9 mouse cellular contexts compared by ENCODE assay signal in the genomic region with DNA sequence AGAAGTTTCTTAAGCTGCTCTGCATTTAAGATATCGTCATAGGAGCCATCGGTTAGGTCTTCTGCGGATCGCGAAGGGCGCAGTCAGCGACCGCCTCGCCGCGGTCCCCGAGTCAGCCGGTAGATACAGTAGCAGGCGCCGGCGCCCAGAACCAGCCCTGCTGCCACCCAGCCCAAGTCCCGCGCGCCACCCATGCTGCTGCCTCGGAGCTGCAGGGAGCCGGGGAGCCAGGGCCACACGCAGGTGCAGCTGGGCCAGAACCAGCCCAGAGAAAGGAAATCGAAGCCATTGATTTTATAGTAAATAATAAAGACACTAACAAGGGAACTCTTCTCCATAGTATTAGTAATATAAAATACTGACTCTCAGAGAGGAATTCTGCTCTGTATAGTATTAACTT. TPM values are rescaled to one million over a fixed set of nuclear protein-coding genes. Genes with fewer than 3 reads are reported as not detected.
DNase-seq lines count a peak whose midpoint lies in the region; ATAC-seq and TF ChIP-seq lines count a peak whose summit lies in the region.
"Had no signal": no experiment of that assay in that cellular context is flagged by ENCODE, and none has a peak within 500 bp of the region (broad histone marks: within the 10 kb centered on the region; RNA-seq: fewer than 3 reads in every experiment).

No protein-coding gene starts in this region.

- H3K27me3 ChIP-seq in ES-Bruce4 (ENCODE audit: control insufficient read depth, insufficient read depth, low read length, poor library complexity, severe bottlenecking), result no peaks in the 10 kb centered on the region

- no peak for TF ChIP-seq POLR2A in ES-Bruce4 (IDR thresholded peaks at IDR 0.05; ENCODE audit: insufficient read depth, low read length)

- DNase-seq in cerebellum, postnatal 14 days, result peak; percentile 19 to 34
- peak; percentile 10 for DNase-seq in lung, postnatal 10 days
- no peak for DNase-seq in lung, postnatal 25 days (ENCODE audit: low spot score)
- DNase-seq in testis, postnatal 14 days (ENCODE audit: low spot score), result peak; percentile 11
- DNase-seq in gastrocnemius, postnatal 10 days, result no peak
- DNase-seq in layer of hippocampus, adult 18-20 months (ENCODE audit: low spot score in 2 of 2), result no peak

- H3K9ac ChIP-seq in ES-Bruce4 (ENCODE audit: low read depth, poor library complexity, severe bottlenecking), result peak overlapping the region; percentile 43; the same call in 1 of the 2 replicates

- no peaks in the 10 kb centered on the region for H3K36me3 ChIP-seq in ES-Bruce4 (ENCODE audit: control insufficient read depth, insufficient read depth, low read length, poor library complexity, severe bottlenecking)

- no peaks in the 10 kb centered on the region for H3K4me1 ChIP-seq in ES-Bruce4 (ENCODE audit: control insufficient read depth, insufficient read depth, low read length)

- H3K9me3 ChIP-seq in ES-Bruce4 (replicated peaks; ENCODE audit: control insufficient read depth, insufficient read depth, low read length, poor library complexity, severe bottlenecking), result no peaks in the 10 kb centered on the region

- ATAC-seq in cerebellum, adult (ENCODE audit: insufficient number of reproducible peaks, low FRiP score, low TSS enrichment), result no peak

- no peak overlapping the region for H3K27ac ChIP-seq in ES-Bruce4 (ENCODE audit: insufficient read depth, low read length)

- TF ChIP-seq EP300 in ES-Bruce4 (IDR thresholded peaks at IDR 0.05; ENCODE audit: insufficient read depth, low read depth, low read length), result no peak

- no peak overlapping the region for H3K4me3 ChIP-seq in ES-Bruce4 (ENCODE audit: low read depth, low read length)

- no peak for TF ChIP-seq CTCF in ES-Bruce4 (IDR thresholded peaks at IDR 0.05; ENCODE audit: low read depth, low read length)

RNA-seq across cellular contexts. Expression of gene Kctd4, which starts 23.5 kb away (rescaled TPM):
- not detected in 2 replicates for polyA plus RNA-seq in ES-Bruce4 (2011; ENCODE audit: insufficient read depth, insufficient read length, low read depth, missing spikeins)
- under 1 TPM in 1 of 2 experiments, not detected in 1; 0.05 TPM for total RNA-seq in gastrocnemius, postnatal 10 days (2021)
- 10 to 100 TPM; 55.5 to 59.9 TPM for total RNA-seq in layer of hippocampus, adult 18-20 months (2021)
- total RNA-seq: gastrocnemius, adult 8-10 months had no signal

Comparison
In these comparisons a context has a peak if more than half of its experiments do, and no peak if none do; other contexts are left out.
1. DNase-seq: peak in cerebellum, postnatal 14 days (2 of 2), lung, postnatal 10 days (single experiment) and testis, postnatal 14 days (single experiment); none in lung, postnatal 25 days (single experiment), gastrocnemius, postnatal 10 days (single experiment) and layer of hippocampus, adult 18-20 months (0 of 2).
2. RNA of gene Kctd4, which starts 23.5 kb away (total RNA-seq): 55.5 to 59.9 TPM in layer of hippocampus, adult 18-20 months; 0.05 TPM in gastrocnemius, postnatal 10 days; every median in the first group is over 10 times any median in the second.